Mouse (Mus musculus) thymus, postnatal 14 days (tissue): ENCODE measurements around the gene Enpp1.

Experiments
- DNase-seq: peaks from one replicate; pipeline ENCODE4 v3.0.0; 2021

The Enpp1 gene

DNA sequence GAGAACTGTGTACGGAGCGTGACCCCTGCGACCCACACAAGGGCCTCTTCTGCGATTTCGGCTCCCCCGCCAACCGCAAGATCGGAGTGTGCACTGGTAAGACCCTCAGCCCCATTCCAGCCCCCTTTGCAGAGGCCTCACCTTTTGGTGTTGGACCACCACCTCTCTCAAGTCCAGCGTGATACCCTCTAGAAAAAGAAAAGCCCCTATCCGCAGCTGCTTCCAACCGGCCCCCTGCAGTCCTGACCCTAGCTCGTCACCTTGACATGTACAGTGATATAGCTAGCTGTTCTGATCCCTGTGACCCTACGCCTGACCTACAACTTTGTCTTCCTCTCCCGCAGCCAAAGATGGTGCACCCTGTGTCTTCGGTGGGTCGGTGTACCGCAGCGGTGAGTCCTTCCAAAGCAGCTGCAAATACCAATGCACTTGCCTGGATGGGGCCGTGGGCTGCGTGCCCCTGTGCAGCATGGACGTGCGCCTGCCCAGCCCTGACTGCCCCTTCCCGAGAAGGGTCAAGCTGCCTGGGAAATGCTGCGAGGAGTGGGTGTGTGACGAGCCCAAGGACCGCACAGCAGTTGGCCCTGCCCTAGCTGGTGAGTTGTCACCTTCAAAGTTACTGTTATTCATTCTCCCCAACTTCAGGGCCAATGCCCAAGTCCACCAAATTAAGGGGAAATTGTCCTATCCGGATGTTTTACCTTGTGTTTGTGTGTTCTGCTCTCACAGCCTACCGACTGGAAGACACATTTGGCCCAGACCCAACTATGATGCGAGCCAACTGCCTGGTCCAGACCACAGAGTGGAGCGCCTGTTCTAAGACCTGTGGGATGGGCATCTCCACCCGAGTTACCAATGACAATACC lies 115.7 kb downstream of the Enpp1 start:
- DNase-seq: no peak

- DNase-seq: peak; percentile 9
These were observed 116.5 kb downstream of the Enpp1 start, which contains the start of gene Ccn2 for GRCm38 (mm10) chr10:24595250-24596002. Ccn2 (plus strand) TSS chr10:24595442.

GRCm38 (mm10) chr10:24593556-24593955 lies 118.4 kb downstream of the Enpp1 start:
- DNase-seq: no peak

DNA sequence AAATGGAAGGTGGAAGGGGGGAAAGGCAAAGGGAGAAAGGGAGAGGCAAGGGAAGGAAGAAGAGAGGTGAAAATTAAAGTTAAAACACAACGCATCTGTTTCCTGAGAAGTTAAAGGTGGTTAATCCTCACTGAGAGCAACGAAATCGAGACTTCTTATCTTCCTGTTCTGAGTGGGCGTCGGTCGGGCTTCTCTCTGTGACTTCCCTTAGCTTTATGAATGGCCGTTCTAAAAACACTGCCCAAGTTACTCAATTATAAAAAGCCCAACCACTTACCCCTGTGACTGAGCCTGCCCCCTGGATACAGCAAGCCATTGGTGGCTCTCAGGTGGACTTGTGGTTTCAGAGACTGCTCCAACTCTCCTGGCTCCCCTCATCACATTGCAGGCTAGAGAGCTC lies 119.0 kb downstream of the Enpp1 start:
- DNase-seq: no peak

- no peak for DNase-seq
These were observed 119.6 kb downstream of the Enpp1 start for GRCm38 (mm10) chr10:24592318-24592717.

- DNase-seq: peak; percentile 16
These were observed 120.2 kb downstream of the Enpp1 start for GRCm38 (mm10) chr10:24591741-24592140.

DNA sequence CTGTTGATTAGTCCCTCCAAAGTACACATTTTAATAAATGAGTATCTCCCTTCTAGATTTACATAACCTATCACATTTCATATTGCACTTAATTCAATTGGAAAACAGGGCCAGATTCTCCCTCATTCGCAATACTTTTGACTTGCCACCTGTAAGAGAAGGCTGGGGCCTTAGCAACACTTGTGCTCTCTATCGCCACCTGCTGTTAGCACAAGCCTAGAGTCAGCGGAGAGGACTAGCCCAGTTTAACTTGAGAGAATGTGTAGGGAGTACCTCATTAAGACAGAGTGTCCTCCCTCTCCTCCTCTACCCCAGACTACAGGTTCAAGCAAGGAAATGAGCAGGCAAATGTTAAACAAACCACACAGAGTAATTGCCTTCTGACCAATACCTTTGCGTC lies 120.8 kb downstream of the Enpp1 start:
- peak; percentile 84 for DNase-seq

DNA sequence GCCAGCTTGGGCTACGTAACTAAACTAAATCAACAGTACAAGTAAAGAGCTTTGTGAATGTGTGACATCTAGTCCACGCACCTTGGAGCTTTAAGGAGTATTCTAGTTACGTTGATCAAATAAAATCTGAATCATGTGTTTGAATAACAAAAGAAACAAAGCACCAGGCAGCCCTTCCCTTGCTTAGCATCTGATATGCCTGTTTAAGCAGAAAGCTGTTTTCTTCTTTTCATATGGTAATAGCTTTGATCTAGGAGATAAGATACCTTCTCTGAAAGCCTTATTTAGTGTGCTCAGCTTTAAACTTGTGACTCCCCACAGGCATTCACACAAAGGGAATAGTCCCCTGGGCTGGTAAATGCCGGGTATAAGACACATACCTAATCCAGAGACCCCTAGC lies 121.4 kb downstream of the Enpp1 start:
- no peak for DNase-seq

DNA sequence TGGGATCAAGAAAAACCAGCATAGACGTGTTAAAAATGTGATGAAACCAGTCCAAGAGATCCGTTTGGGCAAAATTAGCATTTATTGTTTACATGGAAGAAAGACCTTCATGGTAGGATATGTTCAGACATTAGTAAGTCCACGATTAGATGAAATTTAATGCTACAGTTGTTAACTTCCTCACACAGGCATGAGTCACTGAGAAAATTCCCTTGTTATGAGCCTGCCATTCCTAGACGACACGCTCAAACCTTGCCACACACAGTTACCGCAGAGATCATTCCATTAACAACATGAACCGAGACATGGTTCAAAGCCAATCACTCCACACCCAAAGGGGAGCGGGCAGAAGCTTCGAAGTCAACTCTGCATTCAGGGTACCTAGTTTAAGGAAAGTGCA lies 122.7 kb downstream of the Enpp1 start:
- DNase-seq: no peak

DNA sequence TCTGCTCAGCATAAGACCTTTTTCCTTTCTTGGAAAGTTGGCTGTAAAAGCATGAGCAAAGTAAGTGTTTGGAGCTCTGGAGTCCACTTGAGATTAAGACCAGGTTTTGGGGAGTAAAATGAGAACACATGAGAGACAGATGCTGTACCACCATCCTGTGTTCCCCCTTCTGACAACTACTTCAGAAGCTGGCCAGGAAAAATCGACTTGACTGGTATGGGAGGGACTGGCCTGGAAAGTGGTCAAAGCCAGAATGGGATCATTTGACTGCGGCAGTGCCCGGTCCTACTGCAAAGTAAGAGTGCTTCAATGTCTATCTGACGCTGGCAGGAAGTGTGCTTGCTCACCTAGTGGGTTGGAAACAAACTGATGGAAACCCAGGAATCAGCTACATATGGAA lies 123.1 kb downstream of the Enpp1 start:
- DNase-seq: no peak
